Mouse (Mus musculus) testis, adult 2 months (tissue): ENCODE measurements around the gene Rph3al.

Experiments used
- CTCF ChIP-seq: fragments of 200-500 bp; IDR thresholded peaks from 2 replicates; pipeline ENCODE4 v1.5.1; 2012; ENCODE audit warnings: low read depth, mild to moderate bottlenecking, inconsistent platforms, low read length, moderate library complexity; ENCODE audit not compliant: control insufficient read depth, insufficient read depth, insufficient replicate concordance
- POLR2A ChIP-seq: fragments of 200-500 bp; IDR thresholded peaks from 2 replicates; pipeline ENCODE4 v1.6.1; 2012; ENCODE audit warnings: low read depth, mild to moderate bottlenecking, inconsistent platforms, low read length, moderate library complexity; ENCODE audit not compliant: control insufficient read depth

GRCm38 (mm10) chr11:75930911-75931678 is 7.1 kb downstream of the Rph3al start:
- no peak for TF ChIP-seq CTCF
- no peak for TF ChIP-seq POLR2A
